Mouse (Mus musculus) embryonic facial prominence, embryonic 13.5 days (tissue): ENCODE data around the gene Ap3m1. TPM values are rescaled to one million over a fixed set of nuclear protein-coding genes. Genes with fewer than 3 reads are reported as not detected.

Source experiments
- ATAC-seq: fragments of 200-750 bp; cut with Nextera tagmentation; 2 replicates; pipeline ENCODE4 v1.8.0; 2017; ENCODE audit warnings: low read depth; ENCODE audit not compliant: insufficient number of reproducible peaks, insufficient read depth, low FRiP score, low TSS enrichment
- H3K27ac ChIP-seq: fragments of 300-500 bp; sonication (generic); 2 replicates; pipeline ENCODE4 v1.5.1; 2015; ENCODE audit warnings: moderate library complexity, mild to moderate bottlenecking, inconsistent platforms
- H3K27me3 ChIP-seq: fragments of 300-500 bp; sonication (generic); 2 replicates; pipeline ENCODE4 v1.6.1; 2015; ENCODE audit warnings: mild to moderate bottlenecking, inconsistent platforms
- H3K36me3 ChIP-seq: fragments of 300-500 bp; sonication (generic); 2 replicates; pipeline ENCODE4 v1.6.1; 2015; ENCODE audit warnings: mild to moderate bottlenecking, inconsistent platforms
- H3K4me1 ChIP-seq: fragments of 300-500 bp; sonication (generic); 2 replicates; pipeline ENCODE4 v1.6.1; 2015; ENCODE audit warnings: inconsistent platforms
- H3K4me2 ChIP-seq: fragments of 300-500 bp; sonication (generic); 2 replicates; pipeline ENCODE4 v1.6.1; 2015; ENCODE audit warnings: moderate library complexity, mild to moderate bottlenecking, inconsistent platforms
- H3K4me3 ChIP-seq: fragments of 300-500 bp; sonication (generic); 2 replicates; pipeline ENCODE4 v1.5.1; 2015; ENCODE audit warnings: mild to moderate bottlenecking, inconsistent platforms
- H3K9ac ChIP-seq: fragments of 300-500 bp; sonication (generic); 2 replicates; pipeline ENCODE4 v1.6.1; 2015; ENCODE audit warnings: mild to moderate bottlenecking, inconsistent platforms
- H3K9me3 ChIP-seq: fragments of 300-500 bp; sonication (generic); 2 replicates; pipeline ENCODE4 v1.6.1; 2016; ENCODE audit warnings: inconsistent platforms
- WGBS: fragments of 180-500 bp; shearing (Covaris S2); methylation state at CpG from one replicate; pipeline ENCODE4 v1.1.7; 2015; ENCODE audit warnings: mixed read lengths; 5-methylcytosine and 5-hydroxymethylcytosine counted together
- polyA plus RNA-seq: library from polyadenylated mRNA; unstranded; fragments of >200 nt; fragmentation: Nextera tagmentation; extraction: Ambion mirVana; gene quantifications from 2 replicates; pipeline ENCODE4 v1.2.1, GENCODE M21; 2015

The Ap3m1 gene
- polyA plus RNA-seq, 1 experiment from 2014 or later, result 81.7 TPM

GRCm38 (mm10) chr14:21086827-21087351 lies 34.6 kb upstream of the Ap3m1 start:
- Histone ChIP-seq H3K4me2 (peak overlapping the region; percentile 46), H3K4me3 (no peak overlapping the region), H3K27ac (peak overlapping the region; percentile 96), H3K27me3 (no peaks in the 10 kb centered on the region), H3K9me3 (no peaks in the 10 kb centered on the region), H3K4me1 (peaks cover 34% of the 10 kb centered on the region), H3K36me3 (no peaks in the 10 kb centered on the region), H3K9ac (peak overlapping the region; percentile 59)
- ATAC-seq, result no peak
- 10% methylated on average over 7 of the region's 7 CpGs for WGBS

GRCm38 (mm10) chr14:21086106-21086505 lies 33.8 kb upstream of the Ap3m1 start:
- Histone ChIP-seq H3K4me3 (no peak overlapping the region), H3K27me3 (no peaks in the 10 kb centered on the region), H3K36me3 (no peaks in the 10 kb centered on the region), H3K9me3 (no peaks in the 10 kb centered on the region), H3K4me2 (no peak overlapping the region), H3K9ac (no peak overlapping the region), H3K27ac (peak overlapping the region; percentile 96), H3K4me1 (peaks cover 34% of the 10 kb centered on the region)
- WGBS, result 21% methylated on average over 2 of the region's 2 CpGs
- ATAC-seq, result no peak

DNA sequence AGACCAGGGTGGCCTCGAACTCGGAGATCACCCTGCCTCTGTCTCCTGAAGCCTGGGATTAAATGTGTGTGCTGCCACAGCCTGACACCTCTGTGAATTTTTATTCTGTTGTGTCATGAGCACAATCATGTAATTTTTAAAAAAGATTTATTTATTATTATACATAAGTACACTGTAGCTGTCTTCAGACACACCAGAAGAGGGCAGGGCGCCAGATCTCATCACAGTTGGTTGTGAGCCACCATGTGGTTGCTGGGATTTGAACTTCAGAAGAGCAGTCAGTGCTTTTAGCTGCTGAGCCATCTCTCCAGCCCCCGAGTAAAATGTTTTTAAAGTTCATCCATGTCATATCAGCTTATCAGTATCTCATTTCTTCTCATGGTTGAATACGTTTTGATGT lies 33.4 kb upstream of the Ap3m1 start:
- Histone ChIP-seq H3K9me3 (no peaks in the 10 kb centered on the region), H3K36me3 (no peaks in the 10 kb centered on the region), H3K4me2 (no peak overlapping the region), H3K27me3 (no peaks in the 10 kb centered on the region), H3K27ac (peak overlapping the region; percentile 96), H3K4me1 (peaks cover 34% of the 10 kb centered on the region), H3K4me3 (no peak overlapping the region), H3K9ac (no peak overlapping the region)
- no peak for ATAC-seq
- WGBS, result 65% methylated on average over 5 of the region's 5 CpGs

DNA sequence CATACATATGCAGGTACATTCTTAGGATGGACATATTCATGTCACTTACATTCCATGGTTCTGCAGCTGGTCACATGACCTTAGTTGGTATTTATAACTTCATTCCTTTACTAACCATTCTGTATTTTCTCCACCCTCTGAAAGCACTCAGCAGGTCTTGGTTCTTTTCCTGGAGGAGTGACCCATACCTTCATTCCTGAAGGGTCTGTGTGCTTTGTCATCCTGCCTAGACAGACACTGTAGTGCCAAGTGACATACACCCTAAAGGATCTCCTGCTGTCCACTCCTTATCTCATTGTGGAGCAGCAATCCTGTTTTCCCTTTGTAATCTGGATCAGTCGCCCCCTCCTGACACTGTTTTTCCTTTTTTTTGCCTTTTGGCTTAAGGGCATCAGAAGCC lies 30.5 kb upstream of the Ap3m1 start:
- ATAC-seq, result no peak
- Histone ChIP-seq H3K27ac (no peak overlapping the region), H3K9me3 (no peaks in the 10 kb centered on the region), H3K27me3 (no peaks in the 10 kb centered on the region), H3K36me3 (no peaks in the 10 kb centered on the region), H3K4me2 (no peak overlapping the region), H3K9ac (no peak overlapping the region), H3K4me3 (no peak overlapping the region), H3K4me1 (peaks cover 26% of the 10 kb centered on the region)
- WGBS, result 44% methylated on average over 1 of the region's 1 CpGs

- H3K4me3 ChIP-seq, result no peak overlapping the region
These were observed 26.2 kb upstream of the Ap3m1 start for GRCm38 (mm10) chr14:21078511-21078910.

DNA sequence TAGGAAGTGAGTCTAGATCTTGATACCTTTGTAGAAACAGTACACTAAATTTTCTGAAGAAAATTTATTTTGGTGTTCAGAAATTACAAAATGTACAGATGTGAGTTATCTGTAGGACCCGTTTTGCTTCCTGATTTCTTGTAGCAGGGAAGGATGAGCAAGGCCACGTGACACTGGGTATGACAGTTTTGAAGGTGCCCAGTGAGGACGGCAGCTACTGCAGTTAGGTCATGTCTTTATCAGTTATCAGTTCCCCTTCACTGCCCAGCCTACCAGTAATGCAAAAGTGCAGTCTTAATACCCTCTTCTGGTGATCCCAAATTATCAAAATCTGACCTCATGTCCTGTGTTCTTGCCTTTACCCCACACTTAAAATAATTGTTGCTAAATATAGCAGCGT lies 25.6 kb upstream of the Ap3m1 start:
- no peaks in the 10 kb centered on the region for H3K9me3 ChIP-seq
- H3K9ac ChIP-seq, result no peak overlapping the region
- no peak for ATAC-seq
- no peak overlapping the region for H3K27ac ChIP-seq
- no peak overlapping the region for H3K4me3 ChIP-seq
- no peaks in the 10 kb centered on the region for H3K36me3 ChIP-seq
- 87% methylated on average over 4 of the region's 4 CpGs for WGBS
- peaks cover 22% of the 10 kb centered on the region for H3K4me1 ChIP-seq
- H3K4me2 ChIP-seq, result no peak overlapping the region
- H3K27me3 ChIP-seq, result no peaks in the 10 kb centered on the region

More at GRCm38 (mm10) chr14:21078511-21078910, 26.2 kb upstream of the Ap3m1 start:
- Histone ChIP-seq H3K27ac (no peak overlapping the region), H3K9ac (no peak overlapping the region), H3K36me3 (no peaks in the 10 kb centered on the region), H3K9me3 (no peaks in the 10 kb centered on the region), H3K4me1 (peaks cover 22% of the 10 kb centered on the region), H3K27me3 (no peaks in the 10 kb centered on the region), H3K4me2 (no peak overlapping the region)
- no peak for ATAC-seq

DNA sequence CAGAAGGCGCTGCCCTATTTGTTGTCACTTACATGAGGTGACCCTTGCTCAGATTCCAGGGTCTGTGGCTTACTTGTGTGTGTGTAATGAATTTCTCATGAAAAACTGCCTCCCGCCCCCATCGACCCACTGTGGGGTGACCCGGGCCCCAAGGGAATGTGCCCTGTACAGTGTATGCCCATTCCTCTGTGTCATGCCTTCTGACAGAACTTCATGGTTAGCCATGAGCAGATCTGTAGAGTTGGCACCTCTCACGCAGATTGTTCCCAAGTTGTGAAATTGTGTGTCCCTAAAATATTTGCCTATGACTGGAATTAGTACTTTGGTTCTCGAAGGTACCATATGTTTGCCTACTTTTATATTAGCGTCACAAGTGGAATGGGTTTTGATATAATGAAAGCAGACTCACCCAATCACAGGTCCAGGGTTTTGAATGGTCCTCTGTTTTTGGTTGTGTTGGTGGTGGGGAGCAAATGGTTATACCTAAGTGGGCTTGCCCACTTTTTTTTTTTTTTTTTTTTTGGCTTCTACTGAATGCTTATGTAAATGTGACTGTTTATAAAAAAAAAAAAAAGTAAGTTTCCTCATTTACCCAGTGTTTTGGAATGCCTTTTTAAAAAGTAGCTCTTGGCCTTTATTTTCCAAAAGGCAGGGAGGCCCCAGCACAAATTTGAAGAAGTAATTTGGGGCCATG lies 24.3 kb upstream of the Ap3m1 start:
- Histone ChIP-seq H3K36me3 (no peaks in the 10 kb centered on the region), H3K4me3 (peak overlapping the region; percentile 68), H3K4me2 (peak overlapping the region; percentile 75), H3K9me3 (no peaks in the 10 kb centered on the region), H3K27ac (no peak overlapping the region), H3K4me1 (peaks cover 22% of the 10 kb centered on the region), H3K27me3 (no peaks in the 10 kb centered on the region), H3K9ac (peak overlapping the region; percentile 85)
- WGBS, result 36% methylated on average over 7 of the region's 7 CpGs
- ATAC-seq, result no peak

- under 1% methylated on average over 59 of the region's 59 CpGs for WGBS
- Histone ChIP-seq H3K27ac (peak overlapping the region; percentile 88), H3K9me3 (no peaks in the 10 kb centered on the region), H3K4me3 (peak overlapping the region; percentile 68), H3K36me3 (no peaks in the 10 kb centered on the region), H3K9ac (peak overlapping the region; percentile 85), H3K27me3 (no peaks in the 10 kb centered on the region), H3K4me1 (peaks cover 22% of the 10 kb centered on the region), H3K4me2 (peak overlapping the region; percentile 75)
- ATAC-seq, result peak; percentile 97
These were observed 23.6 kb upstream of the Ap3m1 start for GRCm38 (mm10) chr14:21075751-21076500.

GRCm38 (mm10) chr14:21074398-21075320 lies 22.4 kb upstream of the Ap3m1 start:
- Histone ChIP-seq H3K27me3 (no peaks in the 10 kb centered on the region), H3K4me2 (peak overlapping the region; percentile 75), H3K27ac (no peak overlapping the region), H3K36me3 (no peaks in the 10 kb centered on the region), H3K4me3 (peak overlapping the region; percentile 68; the same call in 1 of the 2 replicates), H3K9ac (no peak overlapping the region), H3K4me1 (peaks cover 21% of the 10 kb centered on the region), H3K9me3 (no peaks in the 10 kb centered on the region)
- 63% methylated on average over 11 of the region's 11 CpGs for WGBS
- no peak for ATAC-seq

DNA sequence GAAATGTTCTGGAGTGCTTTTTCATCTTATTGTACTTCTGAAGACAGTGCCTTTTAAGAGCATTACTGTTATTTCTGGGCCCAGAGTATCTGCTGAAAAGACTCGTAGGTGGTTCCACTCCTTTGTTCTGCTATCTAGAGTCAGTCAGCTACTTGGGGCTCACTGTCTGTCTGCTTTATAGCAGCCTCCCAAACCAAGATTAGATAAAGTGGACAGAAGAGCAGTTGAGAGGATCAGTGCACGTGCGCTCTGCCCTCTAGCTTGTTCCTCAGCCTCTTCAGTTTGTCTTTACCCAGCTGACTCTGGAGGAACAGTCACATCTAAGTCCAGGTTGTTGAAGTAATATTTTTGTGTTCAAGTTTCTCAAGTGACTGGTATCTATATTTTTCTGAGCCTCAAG lies 21.7 kb upstream of the Ap3m1 start:
- Histone ChIP-seq H3K36me3 (no peaks in the 10 kb centered on the region), H3K27me3 (no peaks in the 10 kb centered on the region), H3K9ac (no peak overlapping the region), H3K4me3 (no peak overlapping the region), H3K27ac (no peak overlapping the region), H3K4me1 (peaks cover 18% of the 10 kb centered on the region), H3K9me3 (no peaks in the 10 kb centered on the region), H3K4me2 (no peak overlapping the region)
- ATAC-seq, result no peak
- WGBS, result 83% methylated on average over 3 of the region's 3 CpGs

- H3K27ac ChIP-seq, result no peak overlapping the region
- no peak for ATAC-seq
- no peaks in the 10 kb centered on the region for H3K36me3 ChIP-seq
- H3K4me3 ChIP-seq, result no peak overlapping the region
- H3K27me3 ChIP-seq, result no peaks in the 10 kb centered on the region
- no peaks in the 10 kb centered on the region for H3K9me3 ChIP-seq
- no peak overlapping the region for H3K4me2 ChIP-seq
- no peak overlapping the region for H3K9ac ChIP-seq
- H3K4me1 ChIP-seq, result peaks cover 9% of the 10 kb centered on the region; the same call in 1 of the 2 replicates
- 83% methylated on average over 5 of the region's 5 CpGs for WGBS
These were observed 17.3 kb upstream of the Ap3m1 start for GRCm38 (mm10) chr14:21069594-21069993.
